Mouse (Mus musculus): ENCODE measurements around the gene Zbtb21. TPM values are rescaled to one million over a fixed set of nuclear protein-coding genes. Genes with fewer than 3 reads are reported as not detected.

Gene Zbtb21
- total RNA-seq, 1 experiment = 29.6 TPM

DNA sequence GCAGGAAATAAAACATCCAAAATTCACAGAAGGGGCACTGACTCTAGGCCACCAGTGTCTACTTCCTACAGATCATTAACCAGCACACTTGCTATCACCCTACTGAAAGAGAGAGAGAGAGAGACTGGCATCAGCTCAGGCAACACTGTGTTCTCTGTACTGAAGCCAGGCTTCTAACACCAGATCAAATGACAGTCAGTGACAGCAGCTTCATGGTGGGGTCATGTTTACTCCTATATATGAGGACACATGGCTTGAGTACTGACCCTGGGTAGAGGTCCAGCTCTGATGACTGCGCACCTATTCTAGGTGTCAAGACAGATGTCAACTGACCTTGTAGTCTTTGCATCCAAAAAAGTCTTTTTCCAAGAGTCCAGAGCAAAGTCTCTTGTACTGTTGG lies 41.8 kb downstream of the Zbtb21 start:
- Histone ChIP-seq H3K9me3 (ENCODE audit: control insufficient read depth, insufficient read depth, low read depth, low read length) (no peaks in the 10 kb centered on the region), H3K9ac (ENCODE audit: insufficient read depth, low read depth, low read length, poor library complexity, severe bottlenecking) (no peak overlapping the region), H3K4me3 (ENCODE audit: insufficient read depth in 1 of 2, low read depth in 1 of 2, low read length in 2 of 2, poor library complexity in 1 of 2, severe bottlenecking in 1 of 2) (no peak overlapping the region), H3K27ac (ENCODE audit: insufficient read depth, low read depth, low read length, poor library complexity, severe bottlenecking) (no peak overlapping the region), H3K4me1 (ENCODE audit: control insufficient read depth in 2 of 2, insufficient read depth in 2 of 2, low read length in 2 of 2, poor library complexity in 1 of 2) (peaks cover 0 to 5% of the 10 kb centered on the region in 2 experiments; a peak in 1 of 4 replicates), H3K36me3 (ENCODE audit: control insufficient read depth, insufficient read depth, low read length, poor library complexity, severe bottlenecking) (no peaks in the 10 kb centered on the region)
- TF ChIP-seq MAFK (IDR thresholded peaks at IDR 0.05; ENCODE audit: insufficient read depth, low read depth, low read length) = no peak
- no peak for TF ChIP-seq ZNF384 (IDR thresholded peaks at IDR 0.05; ENCODE audit: low read depth, low read length)
- no peak for TF ChIP-seq HCFC1 (IDR thresholded peaks at IDR 0.05; ENCODE audit: borderline replicate concordance, insufficient read depth, low read length)
- no peak for TF ChIP-seq CHD2 (IDR thresholded peaks at IDR 0.05; ENCODE audit: low read depth, low read length)
- TF ChIP-seq ZC3H11A (IDR thresholded peaks at IDR 0.05; ENCODE audit: borderline replicate concordance, low read depth, low read length) = no peak
- no peak for DNase-seq (ENCODE audit: low read depth, low spot score)
- in situ Hi-C loops (cut with MboI; ENCODE audit: low sequenced_read_pairs in 2 of 2, unreplicated experiment in 2 of 2) = no loop called here

DNA sequence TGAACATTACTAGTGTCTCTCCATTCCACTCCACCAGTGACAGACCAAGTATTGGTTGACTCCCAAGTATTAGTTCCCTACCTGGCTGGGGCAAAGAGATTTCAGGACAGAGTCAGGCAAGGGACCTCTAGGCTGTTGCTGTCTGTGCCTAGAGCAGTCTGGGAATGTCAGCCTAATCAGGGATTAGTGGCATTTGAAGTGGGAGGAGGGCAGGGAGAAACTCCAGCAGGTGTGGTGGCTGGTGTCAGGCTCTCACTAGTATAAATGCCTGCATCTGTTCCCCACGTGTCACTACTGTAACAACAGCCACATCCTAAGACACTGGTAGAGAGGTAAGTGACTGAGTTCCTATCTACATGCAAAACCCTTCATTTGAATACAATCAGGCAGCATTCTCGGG lies 42.6 kb downstream of the Zbtb21 start:
- in situ Hi-C loops (cut with MboI; ENCODE audit: low sequenced_read_pairs in 2 of 2, unreplicated experiment in 2 of 2) = no loop called here
- TF ChIP-seq ZC3H11A (IDR thresholded peaks at IDR 0.05; ENCODE audit: borderline replicate concordance, low read depth, low read length) (no peak), HCFC1 (IDR thresholded peaks at IDR 0.05; ENCODE audit: borderline replicate concordance, insufficient read depth, low read length) (no peak), ZNF384 (IDR thresholded peaks at IDR 0.05; ENCODE audit: low read depth, low read length) (no peak), CHD2 (IDR thresholded peaks at IDR 0.05; ENCODE audit: low read depth, low read length) (no peak), MAFK (IDR thresholded peaks at IDR 0.05; ENCODE audit: insufficient read depth, low read depth, low read length) (no peak)

DNA sequence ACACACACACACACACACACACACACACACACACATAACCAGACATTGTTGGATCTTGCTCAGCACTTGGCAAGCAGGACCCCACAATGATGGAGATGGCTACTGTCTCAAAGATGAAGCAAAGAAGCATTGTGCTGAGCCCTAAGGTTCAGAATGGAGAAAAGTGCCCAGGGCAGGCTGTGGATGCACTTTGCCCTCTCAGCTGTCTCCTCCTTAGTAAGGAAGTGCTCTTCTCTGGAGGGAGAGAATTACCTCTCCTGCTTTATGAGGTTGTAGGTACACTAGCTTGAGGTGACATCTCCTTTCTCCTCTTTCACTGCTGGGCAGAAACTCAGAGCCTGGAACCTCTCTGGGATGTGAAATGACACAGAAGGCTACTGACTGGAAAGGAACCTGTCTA lies 49.5 kb downstream of the Zbtb21 start:
- H3K36me3 ChIP-seq (ENCODE audit: control insufficient read depth, insufficient read depth, low read length, poor library complexity, severe bottlenecking) = no peaks in the 10 kb centered on the region
- no peaks in the 10 kb centered on the region for H3K4me1 ChIP-seq (ENCODE audit: control insufficient read depth in 2 of 2, insufficient read depth in 2 of 2, low read length in 2 of 2, poor library complexity in 1 of 2)
- no peak for DNase-seq (ENCODE audit: low read depth, low spot score)
- no peak overlapping the region for H3K27ac ChIP-seq (ENCODE audit: insufficient read depth, low read depth, low read length, poor library complexity, severe bottlenecking)
- H3K4me3 ChIP-seq (ENCODE audit: insufficient read depth in 1 of 2, low read depth in 1 of 2, low read length in 2 of 2, poor library complexity in 1 of 2, severe bottlenecking in 1 of 2) = no peak overlapping the region
- in situ Hi-C loops (cut with MboI; ENCODE audit: low sequenced_read_pairs in 2 of 2, unreplicated experiment in 2 of 2) = no loop called here
- no peak overlapping the region for H3K9ac ChIP-seq (ENCODE audit: insufficient read depth, low read depth, low read length, poor library complexity, severe bottlenecking)
- TF ChIP-seq MAFK (IDR thresholded peaks at IDR 0.05; ENCODE audit: insufficient read depth, low read depth, low read length) = no peak
- no peak for TF ChIP-seq HCFC1 (IDR thresholded peaks at IDR 0.05; ENCODE audit: borderline replicate concordance, insufficient read depth, low read length)
- TF ChIP-seq ZC3H11A (IDR thresholded peaks at IDR 0.05; ENCODE audit: borderline replicate concordance, low read depth, low read length) = no peak
- TF ChIP-seq CHD2 (IDR thresholded peaks at IDR 0.05; ENCODE audit: low read depth, low read length) = no peak
- no peak for TF ChIP-seq ZNF384 (IDR thresholded peaks at IDR 0.05; ENCODE audit: low read depth, low read length)
- no peaks in the 10 kb centered on the region for H3K9me3 ChIP-seq (ENCODE audit: control insufficient read depth, insufficient read depth, low read depth, low read length)

More for the DNA sequence above, 42.6 kb downstream of the Zbtb21 start:
- H3K27ac ChIP-seq (ENCODE audit: insufficient read depth, low read depth, low read length, poor library complexity, severe bottlenecking) = no peak overlapping the region
- DNase-seq (ENCODE audit: low read depth, low spot score) = no peak
- no peak overlapping the region for H3K9ac ChIP-seq (ENCODE audit: insufficient read depth, low read depth, low read length, poor library complexity, severe bottlenecking)
- H3K4me3 ChIP-seq (ENCODE audit: insufficient read depth in 1 of 2, low read depth in 1 of 2, low read length in 2 of 2, poor library complexity in 1 of 2, severe bottlenecking in 1 of 2) = no peak overlapping the region
- H3K4me1 ChIP-seq (ENCODE audit: control insufficient read depth in 2 of 2, insufficient read depth in 2 of 2, low read length in 2 of 2, poor library complexity in 1 of 2) = peaks cover 0 to 5% of the 10 kb centered on the region in 2 experiments; a peak in 1 of 4 replicates
- H3K9me3 ChIP-seq (ENCODE audit: control insufficient read depth, insufficient read depth, low read depth, low read length) = no peaks in the 10 kb centered on the region
- H3K36me3 ChIP-seq (ENCODE audit: control insufficient read depth, insufficient read depth, low read length, poor library complexity, severe bottlenecking) = no peaks in the 10 kb centered on the region

DNA sequence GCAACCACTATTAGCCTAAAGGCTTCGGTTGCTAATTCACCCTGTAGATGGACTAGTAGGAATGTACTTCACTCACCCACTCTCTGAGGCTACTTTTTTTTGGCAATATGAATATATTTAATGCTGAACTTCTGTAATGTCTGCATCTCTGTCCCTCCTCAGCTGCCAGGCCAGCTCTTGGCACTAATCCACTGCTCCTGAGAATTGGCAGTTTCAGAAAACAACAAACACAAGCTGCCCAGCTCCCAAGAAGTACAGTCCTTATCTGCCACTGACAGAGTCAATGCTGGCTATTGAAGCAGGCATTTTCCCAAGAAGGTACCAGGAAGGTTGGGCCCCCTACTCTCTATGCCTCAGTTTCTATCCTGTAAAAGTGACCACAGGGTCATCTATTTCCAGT lies 53.1 kb downstream of the Zbtb21 start:
- no peak for TF ChIP-seq ZC3H11A (IDR thresholded peaks at IDR 0.05; ENCODE audit: borderline replicate concordance, low read depth, low read length)
- no peak for TF ChIP-seq ZNF384 (IDR thresholded peaks at IDR 0.05; ENCODE audit: low read depth, low read length)
- no peak for TF ChIP-seq CHD2 (IDR thresholded peaks at IDR 0.05; ENCODE audit: low read depth, low read length)
- TF ChIP-seq MAFK (IDR thresholded peaks at IDR 0.05; ENCODE audit: insufficient read depth, low read depth, low read length) = no peak
- TF ChIP-seq HCFC1 (IDR thresholded peaks at IDR 0.05; ENCODE audit: borderline replicate concordance, insufficient read depth, low read length) = no peak
- no peak for DNase-seq (ENCODE audit: low read depth, low spot score)
- in situ Hi-C loops (cut with MboI; ENCODE audit: low sequenced_read_pairs in 2 of 2, unreplicated experiment in 2 of 2) = no loop called here
- Histone ChIP-seq H3K9me3 (ENCODE audit: control insufficient read depth, insufficient read depth, low read depth, low read length) (no peaks in the 10 kb centered on the region), H3K4me1 (ENCODE audit: control insufficient read depth in 2 of 2, insufficient read depth in 2 of 2, low read length in 2 of 2, poor library complexity in 1 of 2) (no peaks in the 10 kb centered on the region), H3K9ac (ENCODE audit: insufficient read depth, low read depth, low read length, poor library complexity, severe bottlenecking) (no peak overlapping the region), H3K27ac (ENCODE audit: insufficient read depth, low read depth, low read length, poor library complexity, severe bottlenecking) (no peak overlapping the region), H3K4me3 (ENCODE audit: insufficient read depth in 1 of 2, low read depth in 1 of 2, low read length in 2 of 2, poor library complexity in 1 of 2, severe bottlenecking in 1 of 2) (no peak overlapping the region), H3K36me3 (ENCODE audit: control insufficient read depth, insufficient read depth, low read length, poor library complexity, severe bottlenecking) (no peaks in the 10 kb centered on the region)

DNA sequence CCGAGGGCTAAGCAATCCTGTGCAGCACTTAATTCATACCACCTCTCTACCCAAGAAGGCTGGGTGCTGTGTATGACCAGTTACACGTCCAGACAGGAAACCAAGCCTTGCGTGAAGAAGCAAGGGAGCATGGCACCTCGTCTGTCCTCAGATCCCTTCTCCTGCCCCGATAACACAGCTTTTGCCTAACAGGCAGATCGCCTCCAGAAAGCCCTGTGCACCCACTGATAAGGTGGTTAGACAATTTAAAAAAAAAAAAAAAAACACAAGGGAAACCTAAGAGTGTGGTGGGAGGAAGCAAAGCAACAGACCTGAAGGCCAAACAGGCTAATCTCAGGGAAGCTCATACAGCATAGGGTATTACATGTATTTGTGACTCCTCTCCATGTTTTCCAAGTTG lies 54.9 kb downstream of the Zbtb21 start:
- H3K4me3 ChIP-seq (ENCODE audit: insufficient read depth in 1 of 2, low read depth in 1 of 2, low read length in 2 of 2, poor library complexity in 1 of 2, severe bottlenecking in 1 of 2) = no peak overlapping the region
- H3K36me3 ChIP-seq (ENCODE audit: control insufficient read depth, insufficient read depth, low read length, poor library complexity, severe bottlenecking) = no peaks in the 10 kb centered on the region
- H3K4me1 ChIP-seq (ENCODE audit: control insufficient read depth in 2 of 2, insufficient read depth in 2 of 2, low read length in 2 of 2, poor library complexity in 1 of 2) = no peaks in the 10 kb centered on the region
- no peaks in the 10 kb centered on the region for H3K9me3 ChIP-seq (ENCODE audit: control insufficient read depth, insufficient read depth, low read depth, low read length)
- in situ Hi-C loops (cut with MboI; ENCODE audit: low sequenced_read_pairs in 2 of 2, unreplicated experiment in 2 of 2) = no loop called here
- H3K27ac ChIP-seq (ENCODE audit: insufficient read depth, low read depth, low read length, poor library complexity, severe bottlenecking) = no peak overlapping the region
- TF ChIP-seq MAFK (IDR thresholded peaks at IDR 0.05; ENCODE audit: insufficient read depth, low read depth, low read length) (no peak), ZNF384 (IDR thresholded peaks at IDR 0.05; ENCODE audit: low read depth, low read length) (no peak), CHD2 (IDR thresholded peaks at IDR 0.05; ENCODE audit: low read depth, low read length) (no peak)
- no peak overlapping the region for H3K9ac ChIP-seq (ENCODE audit: insufficient read depth, low read depth, low read length, poor library complexity, severe bottlenecking)
- no peak for DNase-seq (ENCODE audit: low read depth, low spot score)

Measured in ES-E14 (cell line).